Mouse (Mus musculus) forebrain, embryonic 10.5 days (tissue): Measurements from ENCODE around the gene Ermap. TPM values are rescaled to one million over a fixed set of nuclear protein-coding genes. Genes with fewer than 3 reads are reported as not detected.
A peak's percentile ranks its signal among the peaks of the same experiment; 100 is the strongest.

ENCODE experiments used
- DNase-seq: peaks from one replicate; pipeline ENCODE4 v3.0.0-alpha.2; 2017; ENCODE audit warnings: low spot score; ENCODE audit errors: extremely low spot score
- H3K27ac ChIP-seq: fragments of 300-500 bp; sonication (generic); 2 replicates; pipeline ENCODE4 v1.5.1; 2016; ENCODE audit warnings: mild to moderate bottlenecking
- H3K27me3 ChIP-seq: fragments of 300-500 bp; sonication (generic); 2 replicates; pipeline ENCODE4 v1.6.1; 2016; ENCODE audit warnings: mild to moderate bottlenecking; ENCODE audit not compliant: poor library complexity, severe bottlenecking
- H3K36me3 ChIP-seq: fragments of 300-500 bp; sonication (generic); replicated peaks from 2 replicates; pipeline ENCODE4 v1.6.1; 2016; ENCODE audit warnings: mild to moderate bottlenecking, moderate library complexity
- H3K4me1 ChIP-seq: fragments of 300-500 bp; sonication (generic); 2 replicates; pipeline ENCODE4 v1.6.1; 2016
- H3K4me3 ChIP-seq: fragments of 300-500 bp; sonication (generic); 2 replicates; pipeline ENCODE4 v1.5.1; 2016; ENCODE audit warnings: mild to moderate bottlenecking, moderate library complexity
- H3K9me3 ChIP-seq: fragments of 300-500 bp; sonication (generic); 2 replicates; pipeline ENCODE4 v1.6.1; 2016; ENCODE audit warnings: mild to moderate bottlenecking, moderate library complexity
- WGBS: fragments of 180-500 bp; shearing (Covaris S2); methylation state at CpG from one replicate; pipeline ENCODE4 v1.1.7; 2016; 5-methylcytosine and 5-hydroxymethylcytosine counted together
- microRNA counts: library from miRNA; unstranded; fragments of <30 nt; microRNA quantifications from one replicate; lab custom pipeline; 2017
- microRNA-seq: library from miRNA; unstranded; fragments of <30 nt; microRNA quantifications from one replicate; pipeline ENCODE4, GENCODE M21; 2017
- polyA plus RNA-seq: library from polyadenylated mRNA; unstranded; fragments of >200 nt; fragmentation: Nextera tagmentation; extraction: Ambion mirVana; gene quantifications from 2 replicates; pipeline ENCODE4 v1.2.1, GENCODE M21; 2016

Ermap gene
- polyA plus RNA-seq, 1 experiment from 2014 or later: 12.3 TPM

DNA sequence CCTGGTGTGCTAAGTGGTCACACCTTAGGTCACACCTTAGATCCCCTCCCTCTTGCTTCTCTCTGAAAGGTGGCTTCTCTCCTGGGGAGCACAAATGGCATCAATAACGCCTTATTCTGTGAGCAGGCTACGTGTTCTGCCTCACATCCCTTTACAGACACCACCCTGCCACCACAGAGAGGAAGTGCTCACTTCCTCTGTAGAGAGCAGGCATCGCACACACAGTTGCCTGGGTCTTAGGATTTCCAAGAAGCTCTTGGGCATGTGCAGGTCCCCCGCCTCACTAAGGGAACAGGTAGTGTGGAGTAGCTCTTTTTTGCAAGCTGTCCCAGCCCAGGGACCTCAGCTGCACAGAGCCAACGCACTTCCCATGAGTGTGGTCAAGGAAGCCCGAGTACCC, 62.6 kb downstream of the Ermap start:
- Histone ChIP-seq H3K4me3 (no peak overlapping the region), H3K27me3 (no peaks in the 10 kb centered on the region), H3K4me1 (peaks cover 61% of the 10 kb centered on the region), H3K27ac (no peak overlapping the region), H3K9me3 (no peaks in the 10 kb centered on the region), H3K36me3 (peaks cover 100% of the 10 kb centered on the region)
- 88% methylated on average over 6 of the region's 6 CpGs for WGBS
- no peak for DNase-seq

DNA sequence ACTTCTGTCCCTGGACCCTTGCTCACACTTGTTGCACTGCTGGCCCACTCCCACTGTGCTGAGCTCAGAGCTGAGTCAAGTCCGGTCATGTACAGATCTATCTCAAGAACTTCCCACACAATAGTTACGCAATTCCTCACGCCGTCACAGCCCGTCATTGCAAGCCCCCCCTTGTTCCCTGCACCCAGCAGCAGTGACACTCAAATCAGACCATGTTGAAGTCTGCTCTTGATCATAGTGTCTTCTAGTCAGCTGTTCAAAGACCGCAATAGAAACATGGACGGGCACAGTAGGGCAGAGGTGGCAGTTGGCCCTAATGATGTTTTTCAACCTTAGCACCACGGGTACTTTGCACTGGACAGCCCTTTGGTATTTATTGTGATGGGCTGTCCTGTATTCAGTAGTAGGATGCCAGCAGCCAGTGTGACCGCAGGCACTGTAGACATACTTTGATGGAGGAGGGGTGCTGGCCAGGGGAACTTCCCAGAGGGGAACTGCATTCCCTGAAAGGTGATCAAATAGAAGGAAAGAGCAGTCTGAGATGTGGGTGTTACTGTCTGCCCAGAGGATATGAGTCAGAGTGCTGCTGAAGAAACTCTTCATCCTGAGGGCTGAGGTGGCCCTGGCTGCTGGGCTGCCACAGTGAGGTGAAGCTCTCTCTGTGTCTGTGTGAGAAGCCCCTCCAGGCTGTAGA, 64.1 kb downstream of the Ermap start:
- peaks cover 69% of the 10 kb centered on the region for H3K4me1 ChIP-seq
- no peak for DNase-seq

More for the DNA sequence above, 64.1 kb downstream of the Ermap start:
- no peaks in the 10 kb centered on the region for H3K9me3 ChIP-seq
- H3K27me3 ChIP-seq: no peaks in the 10 kb centered on the region
- no peak overlapping the region for H3K4me3 ChIP-seq
- H3K36me3 ChIP-seq: peaks cover 100% of the 10 kb centered on the region
- peak overlapping the region; percentile 53; the same call in 1 of the 2 replicates for H3K27ac ChIP-seq
- WGBS: 89% methylated on average over 9 of the region's 9 CpGs

MicroRNAs encoded within 50 kb of the gene (microRNA counts, 519-probe panel; counts per million panel counts)
- 341 counts per million, percentile 65 among the panel's probes with 10 or more counts for microRNA mmu-miR-1957 (lab: Ali Mortazavi, UCI)

Small RNA genes within 50 kb of the gene (microRNA-seq; reads per million reads assigned to microRNA genes)
- gene Mir1957a: not detected

Other genes with a start within 250 kb of the Ermap start
- not detected in 2 replicates for gene Lao1, start 228.4 kb downstream of the Ermap start, polyA plus RNA-seq
- 204 and 222 TPM in 2 replicates for gene Slc2a1, start 81.3 kb downstream of the Ermap start, polyA plus RNA-seq
- gene Zfp691, start 15.8 kb downstream of the Ermap start, polyA plus RNA-seq: 10.5 and 10.6 TPM in 2 replicates
- 126 and 138 TPM in 2 replicates for gene Svbp, start 5.3 kb upstream of the Ermap start, polyA plus RNA-seq
- gene Tmem269, start 28.2 kb upstream of the Ermap start, polyA plus RNA-seq: not detected in 2 replicates
- gene AU022252, start 42.7 kb upstream of the Ermap start, polyA plus RNA-seq: 32.7 and 41.6 TPM in 2 replicates
- gene P3h1, start 42.9 kb upstream of the Ermap start, polyA plus RNA-seq: 13.4 and 16.2 TPM in 2 replicates
- gene Cldn19, start 65.4 kb upstream of the Ermap start, polyA plus RNA-seq: 0.16 TPM in 1 of 2 replicates, not detected in the other
- gene Ybx1, start 104.6 kb upstream of the Ermap start, polyA plus RNA-seq: 929 and 1,023 TPM in 2 replicates
- 156 and 159 TPM in 2 replicates for gene Ppih, start 130.5 kb upstream of the Ermap start, polyA plus RNA-seq
- gene Ccdc30, start 225.5 kb upstream of the Ermap start, polyA plus RNA-seq: 7.0 and 8.1 TPM in 2 replicates
- gene Ppcs, start 232.4 kb upstream of the Ermap start, polyA plus RNA-seq: 30.2 and 31.4 TPM in 2 replicates
- 0.25 and 0.31 TPM in 2 replicates for gene Zmynd12, start 232.8 kb upstream of the Ermap start, polyA plus RNA-seq